Mouse (Mus musculus): ENCODE data around the gene Slc16a6.

Gene Slc16a6

DNA sequence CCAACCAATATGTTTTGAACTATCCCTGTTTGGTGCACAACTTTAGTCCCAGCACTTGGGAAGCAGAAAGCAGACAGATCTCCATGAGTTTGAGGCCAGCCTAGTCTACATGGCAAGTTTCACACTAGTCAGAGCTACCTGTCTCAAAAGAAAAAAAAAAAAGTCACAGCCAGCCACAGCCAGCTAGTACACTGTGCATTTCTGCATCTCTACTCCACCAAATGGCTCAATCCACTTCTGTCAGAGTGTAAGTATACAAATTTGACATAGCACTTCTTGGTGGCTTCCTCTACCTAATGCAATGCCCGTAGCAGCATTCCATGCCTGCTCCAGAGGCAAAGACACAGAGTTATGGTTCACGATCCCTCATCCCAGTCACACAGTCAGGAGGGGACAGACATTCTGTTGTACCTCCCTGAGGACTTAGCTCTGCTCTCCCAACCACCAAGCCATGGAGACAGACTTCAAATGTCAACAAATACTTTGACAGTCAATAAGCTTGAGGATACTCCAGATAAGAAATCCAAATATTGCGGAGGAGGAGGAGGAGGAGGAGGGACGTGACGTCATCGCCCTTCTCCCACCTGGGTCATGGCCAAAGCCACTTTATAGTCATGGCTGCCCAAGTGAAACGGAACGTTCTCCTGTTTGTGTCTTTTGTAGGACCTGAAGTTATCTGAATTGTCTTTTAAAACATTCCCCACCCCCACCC is 56.5 kb downstream of the Slc16a6 start:
- no peak for DNase-seq (ENCODE audit: low spot score)

DNA sequence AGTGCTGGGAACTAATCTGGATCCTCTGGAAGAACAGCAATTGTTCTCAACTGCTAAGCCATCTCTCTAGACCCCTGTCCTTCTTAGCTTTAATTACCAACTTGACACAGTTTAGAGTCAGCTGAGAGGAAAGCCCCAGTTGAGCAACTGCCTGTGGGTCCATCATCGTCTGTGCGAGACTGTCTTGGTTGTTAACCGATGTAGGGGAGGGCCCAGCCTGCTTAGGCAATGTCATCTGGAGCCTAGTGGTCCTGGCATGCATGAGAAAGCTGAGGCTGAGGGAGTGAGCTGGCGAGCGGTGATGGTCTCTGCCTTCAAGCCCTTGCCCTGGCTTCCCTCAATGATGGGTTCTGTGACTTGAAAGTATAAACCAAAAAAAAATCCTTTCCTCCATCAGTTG is 58.6 kb downstream of the Slc16a6 start:
- no peak for DNase-seq (ENCODE audit: low spot score)

DNA sequence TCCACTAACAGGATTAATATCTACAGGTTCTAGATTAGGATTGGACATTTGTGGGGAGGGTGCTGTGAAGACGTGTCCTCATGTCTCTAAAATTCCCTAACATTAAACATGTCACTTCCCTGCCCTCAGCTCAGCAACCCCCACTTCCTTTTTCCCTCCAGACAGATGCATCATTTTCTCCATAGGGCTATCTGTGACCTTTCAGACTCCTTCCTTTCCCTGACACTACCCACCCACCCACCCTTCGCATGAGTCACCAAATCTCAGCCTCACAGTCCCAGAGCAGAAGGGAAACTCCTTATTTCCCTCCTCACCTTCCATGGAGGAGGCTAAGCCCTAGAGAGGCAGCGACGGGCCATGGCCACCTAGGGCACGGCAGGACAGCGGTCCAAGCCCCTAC is 59.8 kb downstream of the Slc16a6 start, which contains the start of gene 9930022D16Rik:
Gene 9930022D16Rik (plus strand): TSS at position 301 of the 400 bp plus-strand sequence.
- DNase-seq (ENCODE audit: low spot score), result no peak

DNA sequence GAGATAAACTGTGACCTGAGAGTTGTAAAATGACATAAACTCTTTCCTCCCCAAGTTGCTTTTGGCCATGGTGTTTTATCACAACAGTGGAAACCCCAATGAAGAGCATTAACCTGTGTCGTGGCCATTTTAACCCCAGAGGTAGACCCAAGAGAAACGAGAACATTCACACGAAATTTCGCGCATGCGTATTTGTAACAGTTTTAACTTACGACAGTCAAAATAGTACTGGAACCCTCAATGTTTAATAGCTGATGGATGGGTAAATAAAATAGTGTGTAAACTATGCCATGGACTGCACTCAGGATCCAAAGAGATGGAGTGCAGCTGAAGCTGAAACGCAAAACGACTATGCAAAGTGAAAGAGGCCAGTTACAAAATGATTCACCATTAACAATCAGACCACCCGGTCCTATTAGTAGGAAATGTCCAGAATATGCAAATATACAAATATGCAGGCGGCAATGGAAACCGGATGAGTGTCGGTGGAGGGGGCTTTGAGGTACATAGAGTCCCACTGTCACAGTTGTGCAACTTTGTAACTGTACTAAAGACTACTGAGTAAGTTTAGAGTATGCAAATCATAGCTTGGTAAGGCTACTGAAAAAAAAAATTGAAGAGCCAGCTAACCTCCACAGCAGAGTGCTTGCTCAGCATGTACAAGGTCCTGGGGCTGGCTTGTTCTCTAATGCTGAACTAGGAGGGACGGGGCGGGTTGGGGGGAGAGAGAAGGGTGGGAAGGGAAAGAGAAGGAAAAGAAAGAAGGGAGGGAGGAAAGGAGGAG is 63.0 kb downstream of the Slc16a6 start:
- no peak for DNase-seq (ENCODE audit: low spot score)

DNA sequence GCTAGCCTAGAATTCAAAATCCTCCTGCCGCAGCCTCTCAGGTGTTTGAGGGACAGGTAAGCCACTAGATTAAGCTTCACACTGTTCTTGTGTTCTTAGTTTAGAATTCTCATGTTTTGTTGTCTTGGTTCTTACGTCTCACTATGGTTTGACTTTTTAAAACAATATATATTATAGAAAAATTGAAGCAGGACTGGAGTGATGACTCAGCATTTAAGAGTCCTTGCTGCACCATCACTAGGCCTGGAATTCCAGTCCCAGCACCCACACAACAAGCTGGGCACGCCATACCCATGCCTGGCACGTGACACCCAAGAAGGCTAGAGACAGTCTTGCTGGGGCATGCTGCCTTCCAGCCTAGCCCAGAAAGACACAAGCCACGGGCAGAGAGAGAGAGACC is 67.0 kb downstream of the Slc16a6 start:
- no peak for DNase-seq (ENCODE audit: low spot score)
